Comparison of ENCODE assay signal across 8 mouse cellular contexts in the genomic region with DNA sequence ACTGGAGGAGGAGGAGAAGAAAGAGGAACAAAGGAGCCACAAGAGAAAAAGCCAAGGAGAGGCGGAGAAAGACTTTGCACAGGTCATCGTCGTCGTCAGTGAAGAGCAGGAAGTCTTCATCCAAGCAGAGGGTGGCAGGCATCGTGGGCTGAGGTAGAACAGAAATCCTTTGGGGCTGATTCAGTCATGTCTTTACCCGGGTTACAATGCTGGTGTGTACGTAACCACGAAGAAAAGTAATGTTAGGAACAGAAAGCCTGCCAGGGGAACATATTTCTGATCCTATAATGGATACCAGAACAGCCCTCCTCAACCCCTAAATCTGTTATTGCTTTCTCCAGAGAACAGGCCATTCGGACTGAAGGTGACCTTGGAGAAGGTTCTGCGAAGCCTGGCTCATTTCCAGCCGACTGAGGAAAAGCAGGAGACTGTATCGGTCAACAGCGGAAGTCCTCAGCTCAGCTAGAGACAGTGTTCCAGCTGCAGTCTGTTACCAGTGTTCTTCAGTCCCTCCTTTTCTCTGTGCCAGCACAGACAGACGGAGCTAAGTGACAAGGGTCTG. TPM values are rescaled to one million over a fixed set of nuclear protein-coding genes. Genes with fewer than 3 reads are reported as not detected.
A peak's percentile ranks its signal among the peaks of the same experiment; 100 is the strongest.
DNase-seq lines count a peak whose midpoint lies in the region; ATAC-seq lines count a peak whose summit lies in the region.

No protein-coding gene starts in this region.

- H3K27ac ChIP-seq in heart, embryonic 16.5 days (ENCODE audit: low read length), result peak overlapping the region; percentile 49
- H3K27ac ChIP-seq in limb, embryonic 12.5 days, result peak overlapping the region; percentile 74

- H3K9ac ChIP-seq in heart, embryonic 16.5 days (ENCODE audit: low read length), result peak overlapping the region; percentile 52
- H3K9ac ChIP-seq in limb, embryonic 12.5 days (replicated peaks), result no peak overlapping the region

- peaks cover 12% of the 10 kb centered on the region for H3K4me1 ChIP-seq in heart, embryonic 16.5 days (ENCODE audit: control insufficient read depth, insufficient read depth, low read length)
- H3K4me1 ChIP-seq in limb, embryonic 12.5 days (replicated peaks), result peaks cover 16% of the 10 kb centered on the region

- no peaks in the 10 kb centered on the region for H3K9me3 ChIP-seq in heart, embryonic 16.5 days (replicated peaks; ENCODE audit: control insufficient read depth, low read length)
- no peaks in the 10 kb centered on the region for H3K9me3 ChIP-seq in limb, embryonic 12.5 days

- peak overlapping the region; percentile 61 for H3K4me2 ChIP-seq in heart, embryonic 16.5 days (ENCODE audit: low read depth, low read length)
- 0 out of 2 replicates have a peak overlapping the region, but pooled peaks have one; percentile 6 for H3K4me2 ChIP-seq in limb, embryonic 12.5 days

- no peaks in the 10 kb centered on the region for H3K27me3 ChIP-seq in heart, embryonic 16.5 days (ENCODE audit: control insufficient read depth, insufficient read depth, low read length)
- H3K27me3 ChIP-seq in limb, embryonic 12.5 days, result no peaks in the 10 kb centered on the region

- 30% methylated on average over 14 of the region's 14 CpGs for WGBS in heart, embryonic 16.5 days
- WGBS in limb, embryonic 12.5 days, result 50% methylated on average over 14 of the region's 14 CpGs

- DNase-seq in urinary bladder, postnatal 4 days (ENCODE audit: low spot score in 2 of 2), result peak; percentile 56 to 63
- DNase-seq in urinary bladder, postnatal 36 days (ENCODE audit: low spot score in 2 of 2), result no peak
- no peak for DNase-seq in right cerebral cortex, postnatal 36 days (ENCODE audit: low spot score in 2 of 2)
- DNase-seq in right cerebral cortex, postnatal 25 days, result no peak
- DNase-seq in embryo, embryonic 10 days (ENCODE audit: low spot score), result no peak
- DNase-seq in right cerebral cortex, adult 2 months (ENCODE audit: low spot score in 2 of 2), result no peak

- H3K4me3 ChIP-seq in heart, embryonic 16.5 days (ENCODE audit: low read length), result peak overlapping the region; percentile 16; the same call in 1 of the 2 replicates
- no peak overlapping the region for H3K4me3 ChIP-seq in limb, embryonic 12.5 days (replicated peaks)

- ATAC-seq in heart, embryonic 16.5 days (replicated peaks; ENCODE audit: extremely low read depth, insufficient read depth, low FRiP score), result peak; percentile 69
- no peak for ATAC-seq in limb, embryonic 12.5 days (ENCODE audit: insufficient number of reproducible peaks, insufficient read depth, low FRiP score, low TSS enrichment, low read depth)

- no peaks in the 10 kb centered on the region for H3K36me3 ChIP-seq in heart, embryonic 16.5 days (ENCODE audit: control insufficient read depth, insufficient read depth)
- H3K36me3 ChIP-seq in limb, embryonic 12.5 days, result no peaks in the 10 kb centered on the region

RNA-seq across cellular contexts. Expression of a gene that starts 57.1 kb away (rescaled TPM):
- polyA plus RNA-seq in heart, embryonic 16.5 days (2015; fragmentation: Nextera tagmentation; extraction: Ambion mirVana), result 10.2 and 10.7 TPM in 2 replicates
- polyA plus RNA-seq in limb, embryonic 12.5 days (2016; fragmentation: Nextera tagmentation; extraction: Ambion mirVana), result 25.3 and 28.2 TPM in 2 replicates

Comparison
In these comparisons a context has a peak if more than half of its experiments do, and no peak if none do; other contexts are left out.
1. DNase-seq: peak in urinary bladder, postnatal 4 days (2 of 2); none in urinary bladder, postnatal 36 days (0 of 2), right cerebral cortex, postnatal 36 days (0 of 2), right cerebral cortex, postnatal 25 days (single experiment), embryo, embryonic 10 days (single experiment) and right cerebral cortex, adult 2 months (0 of 2).